Mouse (Mus musculus): ENCODE results near the gene Fam213b.
A peak's percentile ranks its signal among the peaks of the same experiment; 100 is the strongest.

Fam213b gene

GRCm38 (mm10) chr4:154880730-154881129 lies 18.2 kb downstream of the Fam213b start:
- no peak for DNase-seq (ENCODE audit: low read depth, low spot score)

GRCm38 (mm10) chr4:154877864-154878548 lies 20.9 kb downstream of the Fam213b start:
- peak; percentile 88 for DNase-seq (ENCODE audit: low read depth, low spot score)

DNA sequence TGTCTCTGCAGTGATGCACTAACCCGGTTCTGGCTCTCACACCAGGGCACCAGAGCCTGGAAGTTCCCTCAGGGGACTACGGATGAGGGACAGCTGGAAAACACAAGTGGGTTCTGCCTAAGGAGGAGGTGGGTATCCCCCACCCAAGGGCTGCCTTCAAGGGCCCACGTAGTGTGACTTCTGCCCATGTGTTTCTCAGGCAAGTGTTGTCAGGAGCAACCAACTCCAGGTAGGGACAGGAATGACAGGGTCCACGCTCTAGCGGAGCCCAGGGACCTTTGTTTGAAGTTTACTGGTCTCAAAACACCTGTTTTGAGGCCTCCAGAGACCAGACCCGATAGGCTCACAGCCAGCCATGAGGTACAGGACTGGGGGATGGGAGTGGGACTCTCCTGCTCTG lies 25.7 kb downstream of the Fam213b start:
- DNase-seq (ENCODE audit: low read depth, low spot score): no peak

DNA sequence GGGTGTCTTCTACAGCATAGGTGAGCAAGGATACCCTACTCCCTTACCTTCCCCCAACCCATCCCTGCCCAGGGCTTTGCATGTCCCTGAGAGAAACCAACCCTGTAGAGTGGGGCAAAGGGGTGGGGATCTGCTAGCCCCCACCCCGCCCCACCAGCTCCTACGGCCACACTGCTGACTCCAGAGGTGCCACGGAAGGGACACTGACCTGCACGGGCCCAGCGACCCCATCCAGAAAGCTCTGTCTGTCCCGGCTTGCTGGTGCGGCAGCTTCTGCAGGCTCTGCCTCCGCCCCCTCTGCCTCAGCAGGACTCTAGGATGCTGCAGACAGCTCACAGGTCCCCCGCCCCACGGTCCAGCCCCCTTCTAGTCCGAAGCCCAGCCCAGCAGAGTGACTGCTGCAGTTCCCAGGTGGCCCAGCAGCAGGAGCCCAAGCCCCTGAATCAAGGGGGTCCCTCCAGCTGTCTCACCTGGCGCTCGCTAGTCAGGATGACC lies 27.1 kb downstream of the Fam213b start:
- no peak for DNase-seq (ENCODE audit: low read depth, low spot score)

DNA sequence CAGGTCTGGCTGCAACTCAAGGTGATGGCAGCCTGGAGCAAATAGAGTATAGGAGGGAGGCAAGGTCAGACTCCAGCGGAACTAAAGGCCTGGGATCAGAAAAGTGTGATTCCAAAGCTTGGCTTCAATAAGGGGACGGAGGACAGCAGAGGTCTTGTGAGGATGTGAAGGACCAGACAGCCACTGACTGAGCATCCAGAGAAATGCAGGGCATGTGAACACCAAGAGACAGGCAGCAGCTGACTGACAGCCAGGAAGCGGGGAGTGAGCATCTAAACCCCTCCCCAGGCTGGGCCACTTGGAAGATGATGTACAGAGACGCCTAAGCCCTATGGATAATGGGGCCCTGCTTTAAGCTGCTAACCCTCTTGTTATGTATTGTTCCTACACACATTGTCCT lies 28.2 kb downstream of the Fam213b start:
- DNase-seq (ENCODE audit: low read depth, low spot score): no peak

GRCm38 (mm10) chr4:154869440-154869839 lies 29.5 kb downstream of the Fam213b start, which contains the start of gene Mmel1:
Gene Mmel1, plus strand, starts transcription at chr4:154869585.
- DNase-seq (ENCODE audit: low read depth, low spot score): no peak

- no peak for DNase-seq (ENCODE audit: low read depth, low spot score)
Measured at GRCm38 (mm10) chr4:154867257-154867656, 31.7 kb downstream of the Fam213b start.

- DNase-seq (ENCODE audit: low read depth, low spot score): no peak
Measured at GRCm38 (mm10) chr4:154866391-154866790, 32.5 kb downstream of the Fam213b start.

- DNase-seq (ENCODE audit: low read depth, low spot score): no peak
Measured at GRCm38 (mm10) chr4:154864961-154865760, 33.8 kb downstream of the Fam213b start.

DNA sequence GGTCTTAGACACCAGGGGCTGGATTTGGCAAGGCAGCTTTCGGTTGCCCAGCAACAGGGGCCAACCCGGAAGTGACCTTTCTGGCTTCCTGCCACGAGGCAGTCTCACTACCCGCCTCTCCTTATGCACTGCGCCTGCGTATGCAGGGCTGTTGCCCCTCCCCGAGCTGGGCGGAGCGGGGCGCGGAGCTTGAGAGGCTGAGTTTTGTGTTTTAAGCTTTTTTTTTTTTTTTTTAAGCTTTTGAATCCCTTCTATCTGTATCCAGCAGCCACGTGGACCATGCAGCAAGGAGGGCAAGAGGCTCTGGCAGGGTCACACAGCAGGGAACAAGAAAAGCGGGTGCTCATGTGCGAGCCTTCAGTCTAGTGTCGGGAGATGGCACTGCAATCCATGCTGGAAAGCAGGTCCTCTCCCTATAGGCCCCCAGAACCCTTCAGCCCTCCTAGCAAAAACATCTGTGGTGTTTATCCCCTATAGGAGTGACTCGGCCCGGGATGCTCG lies 34.6 kb downstream of the Fam213b start:
- DNase-seq (ENCODE audit: low read depth, low spot score): peak; percentile 94

DNA sequence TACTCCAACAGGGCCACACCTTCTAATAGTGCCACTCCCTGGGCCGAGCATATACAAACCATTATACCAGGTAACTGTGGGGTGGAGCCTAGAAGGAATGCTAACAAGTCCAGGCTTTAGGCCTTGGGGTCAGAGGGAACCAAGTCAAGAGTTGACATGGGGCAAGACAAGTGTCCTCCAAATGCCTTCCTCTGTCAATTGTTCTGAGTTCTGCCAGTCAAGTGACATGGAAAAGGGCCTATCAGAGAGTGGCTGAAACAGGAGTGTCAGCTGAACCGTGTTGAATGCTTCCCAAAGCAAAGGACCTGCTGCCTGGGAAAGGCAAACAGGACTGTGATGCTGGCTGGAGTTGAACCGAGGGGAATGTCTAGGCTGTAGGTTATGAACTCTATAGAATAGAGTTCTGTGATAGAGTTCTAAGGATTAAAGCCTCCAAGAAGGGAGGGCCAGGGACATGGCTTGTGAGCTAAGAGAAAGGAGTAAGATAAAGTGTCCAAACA lies 35.4 kb downstream of the Fam213b start:
- DNase-seq (ENCODE audit: low read depth, low spot score): no peak

DNA sequence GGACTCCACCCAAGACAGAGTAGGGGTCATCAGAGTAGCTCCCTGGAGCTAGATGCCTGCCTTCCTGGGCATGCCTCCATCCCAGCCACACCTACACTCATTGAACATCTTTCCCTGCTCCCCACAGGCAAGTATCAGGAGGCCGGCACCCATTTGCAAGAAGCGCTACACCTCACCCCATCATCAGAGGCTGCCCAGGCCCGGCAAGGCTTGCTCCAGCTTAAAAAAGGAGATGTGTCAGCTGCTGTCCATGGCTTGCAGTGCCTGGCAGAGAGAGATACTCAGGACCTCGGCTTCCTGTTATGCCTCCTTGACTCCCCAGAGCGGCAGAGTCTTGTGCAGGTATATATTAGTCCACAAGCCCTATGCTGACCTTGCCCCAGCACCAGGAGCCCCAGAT lies 37.0 kb downstream of the Fam213b start:
- no peak for DNase-seq (ENCODE audit: low read depth, low spot score)

- DNase-seq (ENCODE audit: low read depth, low spot score): no peak
Measured at GRCm38 (mm10) chr4:154858601-154859000, 40.3 kb downstream of the Fam213b start.

DNA sequence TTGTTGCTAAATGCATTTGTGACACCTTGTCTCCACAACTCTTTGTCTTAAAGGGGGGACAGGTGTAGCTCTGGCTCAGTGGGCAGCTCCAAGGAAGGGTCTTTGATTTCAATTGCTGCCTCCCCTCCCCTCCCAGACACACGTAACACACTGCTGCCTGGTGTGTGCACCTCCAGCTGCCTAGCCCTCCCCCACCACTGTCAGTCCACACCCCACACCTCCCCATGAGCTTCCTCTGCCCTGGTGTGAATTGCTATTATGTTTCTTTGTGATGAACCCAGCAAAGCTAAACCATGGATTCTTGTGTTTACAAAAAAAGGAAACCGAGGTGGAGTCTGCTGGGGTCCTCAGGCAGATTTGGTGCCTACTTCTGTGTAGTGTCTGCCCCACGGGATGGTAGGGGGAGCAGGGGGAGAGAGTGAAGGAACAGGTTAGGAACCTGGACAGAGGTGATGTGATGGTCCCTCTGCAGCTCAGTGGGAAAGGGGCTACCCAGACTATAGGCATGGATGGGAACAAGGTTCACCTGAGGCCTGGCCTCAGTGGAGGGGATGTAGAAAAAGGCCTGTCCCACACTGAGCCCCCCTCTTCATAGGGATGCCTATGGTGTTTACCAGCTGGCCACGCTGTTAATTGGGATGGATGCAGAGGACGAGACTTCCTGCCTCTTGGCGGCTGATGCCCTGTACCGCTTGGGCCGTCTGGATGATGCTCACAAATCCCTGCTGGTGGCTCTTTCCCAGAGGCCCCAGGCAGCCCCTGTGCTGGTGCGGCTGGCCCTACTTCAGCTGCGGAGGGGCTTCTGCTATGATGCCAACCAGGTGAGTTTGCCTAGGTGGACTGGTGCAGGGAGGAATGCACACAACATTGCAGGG lies 41.3 kb downstream of the Fam213b start:
- no peak for DNase-seq (ENCODE audit: low read depth, low spot score)

DNA sequence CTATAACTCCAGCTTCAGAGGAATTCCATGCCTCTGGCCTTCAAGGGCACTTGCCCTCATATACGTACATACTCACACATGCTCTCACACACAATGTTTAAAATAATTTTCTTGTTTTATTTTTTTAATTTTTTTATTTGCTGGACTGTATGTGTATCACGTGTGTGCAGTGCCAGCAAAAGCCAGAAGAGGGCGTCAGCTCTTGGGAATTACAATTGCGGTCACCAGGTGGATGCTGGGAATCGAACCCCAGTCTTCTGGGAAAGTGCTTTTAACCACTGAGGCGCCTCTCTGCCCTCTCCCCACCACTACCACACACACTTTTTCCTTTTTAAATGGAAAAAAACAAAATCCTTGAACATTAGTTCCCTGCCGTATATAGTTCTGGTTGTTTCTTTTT lies 42.1 kb downstream of the Fam213b start:
- DNase-seq (ENCODE audit: low read depth, low spot score): no peak

GRCm38 (mm10) chr4:154856480-154856837 lies 42.5 kb downstream of the Fam213b start:
- DNase-seq (ENCODE audit: low read depth, low spot score): no peak

GRCm38 (mm10) chr4:154855721-154856479 lies 43.0 kb downstream of the Fam213b start:
- DNase-seq (ENCODE audit: low read depth, low spot score): no peak

GRCm38 (mm10) chr4:154854676-154855345 lies 44.1 kb downstream of the Fam213b start:
- DNase-seq (ENCODE audit: low read depth, low spot score): peak; percentile 49

DNA sequence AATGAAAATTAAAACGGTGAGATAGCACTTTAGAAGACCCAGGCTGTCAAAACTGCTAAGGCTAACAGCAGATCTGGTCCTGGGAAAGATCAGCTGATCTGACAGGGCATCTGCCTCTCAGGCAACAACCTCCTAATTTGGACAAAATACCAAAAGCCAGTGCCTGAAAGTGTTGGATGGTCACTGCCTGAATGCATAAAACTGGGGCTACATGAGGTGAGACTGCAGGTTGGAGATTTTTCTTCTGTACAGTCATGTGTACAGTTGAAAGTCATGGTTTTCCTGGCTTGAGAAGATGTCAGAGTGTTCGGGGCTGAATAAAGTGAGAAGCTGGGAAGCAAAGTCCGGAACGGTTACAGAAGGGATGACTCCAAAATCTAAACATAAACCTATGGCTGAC lies 45.1 kb downstream of the Fam213b start:
- no peak for DNase-seq (ENCODE audit: low read depth, low spot score)

- no peak for DNase-seq (ENCODE audit: low read depth, low spot score)
Measured at GRCm38 (mm10) chr4:154852696-154853095, 46.2 kb downstream of the Fam213b start.

Data from A20 (cell line).